Mouse (Mus musculus) hindbrain, postnatal 0 days (tissue): ENCODE results near the gene Mpg. TPM values are rescaled to one million over a fixed set of nuclear protein-coding genes. Genes with fewer than 3 reads are reported as not detected.
A peak's percentile ranks its signal among the peaks of the same experiment; 100 is the strongest.
"Not testable (repeated sequence)": the region's sequence is repeated elsewhere in the genome, so short reads cannot be mapped to it uniquely, and the experiment has no call there.

Experiments
- ATAC-seq: fragments of 200-750 bp; cut with Nextera tagmentation; 2 replicates; pipeline ENCODE4 v1.8.0; 2017; ENCODE audit warnings: mild to moderate bottlenecking, moderate TSS enrichment, moderate library complexity
- DNase-seq: peaks from one replicate; pipeline ENCODE4 v3.0.0-alpha.2; 2015; ENCODE audit warnings: low spot score
- H3K27ac ChIP-seq: fragments of 300-500 bp; sonication (generic); 2 replicates; pipeline ENCODE4 v1.5.1; 2014; ENCODE audit warnings: mild to moderate bottlenecking
- H3K27me3 ChIP-seq: fragments of 300-500 bp; sonication (generic); 2 replicates; pipeline ENCODE4 v1.6.1; 2014; ENCODE audit warnings: low read length, mixed read lengths; ENCODE audit not compliant: insufficient read depth
- H3K36me3 ChIP-seq: fragments of 300-500 bp; sonication (generic); 2 replicates; pipeline ENCODE4 v1.6.1; 2014; ENCODE audit warnings: low read length, mixed read lengths; ENCODE audit not compliant: insufficient read depth
- H3K4me1 ChIP-seq: fragments of 300-500 bp; sonication (generic); 2 replicates; pipeline ENCODE4 v1.6.1; 2014; ENCODE audit warnings: antibody characterized with exemption, low read length, mixed read lengths; ENCODE audit not compliant: insufficient read depth
- H3K4me2 ChIP-seq: fragments of 300-500 bp; sonication (generic); 2 replicates; pipeline ENCODE4 v1.6.1; 2014; ENCODE audit warnings: low read depth, mild to moderate bottlenecking, low read length, moderate library complexity, mixed read lengths
- H3K4me3 ChIP-seq: fragments of 300-500 bp; sonication (generic); 2 replicates; pipeline ENCODE4 v1.5.1; 2014; ENCODE audit warnings: low read length
- H3K9ac ChIP-seq: fragments of 300-500 bp; sonication (generic); replicated peaks from 2 replicates; pipeline ENCODE4 v1.6.1; 2014; ENCODE audit warnings: mild to moderate bottlenecking, low read length, moderate library complexity, mixed read lengths
- H3K9me3 ChIP-seq: fragments of 300-500 bp; sonication (generic); 2 replicates; pipeline ENCODE4 v1.6.1; 2016; ENCODE audit warnings: low read length, mixed read lengths
- CTCF ChIP-seq: IDR thresholded peaks from 2 replicates; pipeline ENCODE4 v1.5.1; 2016; ENCODE audit warnings: antibody characterized with exemption, control low read depth, low read depth
- WGBS: fragments of 180-500 bp; shearing (Covaris S2); extraction: QIAGEN DNeasy Blood & Tissue Kit; methylation state at CpG from one replicate; pipeline ENCODE4 v1.1.7; 2014; 5-methylcytosine and 5-hydroxymethylcytosine counted together
- polyA plus RNA-seq: library from polyadenylated mRNA; unstranded; fragments of >200 nt; fragmentation: Nextera tagmentation; extraction: Ambion mirVana; gene quantifications from 2 replicates; pipeline ENCODE4 v1.2.1, GENCODE M21; 2015
- total RNA-seq: library from RNA; depleted of rRNA; stranded (reverse); fragments of >200 nt; gene quantifications from 2 replicates; pipeline ENCODE4 v1.2.3, GENCODE M21; 2014

Mpg gene
- total and polyA plus RNA-seq, 2 experiments from 2014 or later: 27.7 to 30.0 TPM

DNA sequence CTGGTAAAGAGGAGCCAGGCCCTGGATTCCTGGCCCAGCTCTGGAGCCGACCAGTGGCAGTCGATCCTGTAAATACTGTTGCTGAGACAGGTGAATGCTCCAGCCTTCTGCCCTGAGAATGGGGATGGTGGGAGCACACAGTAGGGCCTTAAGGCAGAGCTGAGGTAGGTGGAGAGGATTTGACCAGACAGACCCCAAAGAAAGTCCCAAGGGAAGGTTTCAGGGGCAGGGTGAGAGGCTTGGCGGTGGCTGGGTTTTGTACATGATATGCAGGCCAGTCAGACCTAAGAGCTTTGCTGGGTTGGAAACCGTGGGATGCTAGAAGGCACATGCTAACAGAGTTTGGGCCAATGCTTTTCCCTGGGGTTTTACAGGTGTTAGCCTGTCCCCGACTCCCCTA, 31.7 kb upstream of the Mpg start:
- no peaks in the 10 kb centered on the region for H3K27me3 ChIP-seq
- H3K4me2 ChIP-seq: no peak overlapping the region
- H3K9ac ChIP-seq: no peak overlapping the region
- H3K4me3 ChIP-seq: no peak overlapping the region
- ATAC-seq (no peak), DNase-seq (no peak)
- H3K27ac ChIP-seq: no peak overlapping the region
- 91% methylated on average over 5 of the region's 5 CpGs for WGBS
- no peaks in the 10 kb centered on the region for H3K9me3 ChIP-seq
- no peak for TF ChIP-seq CTCF
- 0 out of 2 replicates have a peak, but pooled peaks cover 4% of the 10 kb centered on the region for H3K4me1 ChIP-seq
- H3K36me3 ChIP-seq: no peaks in the 10 kb centered on the region

DNA sequence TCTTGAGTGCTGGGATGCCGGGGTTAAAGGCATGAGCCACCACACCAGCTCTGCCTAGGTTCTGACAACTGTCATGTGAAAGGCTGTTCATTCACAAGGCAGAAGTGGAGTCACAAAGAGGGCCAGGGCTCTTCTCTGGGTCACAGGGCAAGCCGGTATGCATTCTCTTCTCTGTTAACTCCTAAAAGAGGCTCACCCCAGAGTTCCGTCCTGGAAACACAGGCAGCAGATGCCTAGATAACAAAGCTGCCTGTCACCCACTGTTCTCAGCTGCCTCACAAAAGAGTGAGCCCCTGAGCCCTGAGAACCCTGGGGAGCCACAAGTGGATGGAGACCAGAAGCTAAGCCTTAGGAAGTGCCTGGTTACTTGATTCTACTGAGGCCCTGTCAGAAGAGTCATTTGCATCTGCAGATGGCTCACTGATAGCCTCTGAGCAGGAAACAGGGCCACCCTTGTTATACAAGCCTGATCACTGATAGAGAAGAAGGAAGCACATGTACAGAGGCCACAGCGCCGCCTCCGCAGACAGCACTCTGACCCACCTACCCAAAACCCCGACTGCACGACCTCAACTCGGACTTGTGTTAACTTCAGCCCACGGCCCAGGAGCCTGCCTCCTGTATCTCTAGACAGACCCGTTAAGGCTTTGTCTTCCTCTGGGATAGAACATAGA, 30.3 kb upstream of the Mpg start:
- no peaks in the 10 kb centered on the region for H3K9me3 ChIP-seq
- DNase-seq: no peak
- no peak overlapping the region for H3K9ac ChIP-seq
- H3K36me3 ChIP-seq: no peaks in the 10 kb centered on the region
- no peak overlapping the region for H3K4me3 ChIP-seq
- ATAC-seq: no peak
- no peak overlapping the region for H3K4me2 ChIP-seq
- H3K4me1 ChIP-seq: no peaks in the 10 kb centered on the region
- no peaks in the 10 kb centered on the region for H3K27me3 ChIP-seq
- 26% methylated on average over 11 of the region's 11 CpGs for WGBS
- H3K27ac ChIP-seq: no peak overlapping the region
- no peak for TF ChIP-seq CTCF

- WGBS: 80% methylated on average over 6 of the region's 6 CpGs
- no peak for ATAC-seq
Observed at GRCm38 (mm10) chr11:32196727-32197126, 29.6 kb upstream of the Mpg start.

DNA sequence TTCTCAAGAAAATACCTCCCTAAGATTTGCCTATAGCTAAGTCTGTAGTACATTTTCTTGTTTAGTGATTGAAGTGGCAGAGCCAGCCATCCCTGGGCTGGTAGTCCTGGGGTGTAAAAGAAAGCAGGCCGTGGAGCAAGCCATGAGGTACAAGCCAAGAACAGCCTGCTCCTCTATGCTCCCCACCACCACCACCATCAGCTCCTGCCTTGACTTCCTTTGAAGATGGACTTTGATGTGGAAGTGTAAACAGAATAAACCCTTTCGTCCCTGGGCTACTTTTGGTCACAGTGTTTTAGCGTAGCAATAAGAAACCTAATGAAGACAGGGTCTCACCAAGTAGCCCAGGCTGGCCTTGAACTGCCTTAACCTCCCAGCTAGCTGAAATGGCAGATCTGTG, 28.5 kb upstream of the Mpg start:
- no peak for ATAC-seq
- no peaks in the 10 kb centered on the region for H3K36me3 ChIP-seq

More at GRCm38 (mm10) chr11:32196727-32197126, 29.6 kb upstream of the Mpg start:
- Histone ChIP-seq H3K9me3 (no peaks in the 10 kb centered on the region), H3K4me2 (no peak overlapping the region), H3K36me3 (no peaks in the 10 kb centered on the region), H3K4me3 (no peak overlapping the region), H3K27me3 (no peaks in the 10 kb centered on the region), H3K4me1 (no peaks in the 10 kb centered on the region), H3K27ac (no peak overlapping the region), H3K9ac (no peak overlapping the region)
- DNase-seq: no peak
- TF ChIP-seq CTCF: no peak

GRCm38 (mm10) chr11:32198256-32198955, 27.9 kb upstream of the Mpg start:
- Histone ChIP-seq H3K4me3 (no peak overlapping the region), H3K27ac (no peak overlapping the region), H3K9me3 (no peaks in the 10 kb centered on the region), H3K4me2 (no peak overlapping the region), H3K9ac (no peak overlapping the region), H3K27me3 (no peaks in the 10 kb centered on the region), H3K4me1 (no peaks in the 10 kb centered on the region), H3K36me3 (no peaks in the 10 kb centered on the region)
- 77% methylated on average over 14 of the region's 14 CpGs for WGBS
- TF ChIP-seq CTCF: no peak
- no peak for ATAC-seq
- no peak for DNase-seq

More for the DNA sequence above, 28.5 kb upstream of the Mpg start:
- H3K9ac ChIP-seq: no peak overlapping the region
- no peaks in the 10 kb centered on the region for H3K27me3 ChIP-seq
- H3K4me1 ChIP-seq: no peaks in the 10 kb centered on the region
- H3K4me2 ChIP-seq: no peak overlapping the region
- no peak for DNase-seq
- H3K27ac ChIP-seq: no peak overlapping the region
- no peaks in the 10 kb centered on the region for H3K9me3 ChIP-seq
- 68% methylated on average over 3 of the region's 3 CpGs for WGBS
- no peak overlapping the region for H3K4me3 ChIP-seq
- TF ChIP-seq CTCF: no peak

- ATAC-seq (no peak), DNase-seq (no peak)
- H3K4me3 ChIP-seq: no peak overlapping the region
- WGBS: 45% methylated on average over 6 of the region's 6 CpGs
- H3K36me3 ChIP-seq: no peaks in the 10 kb centered on the region
- no peak overlapping the region for H3K9ac ChIP-seq
- H3K27me3 ChIP-seq: no peaks in the 10 kb centered on the region
- H3K4me1 ChIP-seq: no peaks in the 10 kb centered on the region
- H3K4me2 ChIP-seq: no peak overlapping the region
- TF ChIP-seq CTCF: no peak
- no peak overlapping the region for H3K27ac ChIP-seq
- no peaks in the 10 kb centered on the region for H3K9me3 ChIP-seq
Observed at GRCm38 (mm10) chr11:32199230-32199629, 27.1 kb upstream of the Mpg start.

- DNase-seq (no peak), ATAC-seq (no peak)
- no peak within 1 kb of the TSS for H3K4me3 ChIP-seq
- 0 out of 2 replicates have a peak, but pooled peaks have one; percentile 5 for TF ChIP-seq CTCF
- H3K36me3 ChIP-seq: no peaks in the 10 kb centered on the region
- no peak within 1 kb of the TSS for H3K4me2 ChIP-seq
- no peak within 1 kb of the TSS for H3K9ac ChIP-seq
- WGBS: 80% methylated on average over 10 of the region's 10 CpGs
- H3K9me3 ChIP-seq: no peaks in the 10 kb centered on the region
- no peaks in the 10 kb centered on the region for H3K27me3 ChIP-seq
- H3K27ac ChIP-seq: no peak within 1 kb of the TSS
- no peaks in the 10 kb centered on the region for H3K4me1 ChIP-seq
Observed at GRCm38 (mm10) chr11:32200075-32200601, 26.2 kb upstream of the Mpg start, which contains the start of gene Il9r. Gene Il9r (minus strand): TSS chr11:32200279.

GRCm38 (mm10) chr11:32200992-32201391, 25.3 kb upstream of the Mpg start:
- not testable (repeated sequence) for H3K4me2 ChIP-seq, DNase-seq, H3K9me3 ChIP-seq, ATAC-seq, H3K27ac ChIP-seq, H3K27me3 ChIP-seq, H3K4me3 ChIP-seq, H3K9ac ChIP-seq, H3K4me1 ChIP-seq, H3K36me3 ChIP-seq
- 63% methylated on average over 1 of the region's 1 CpGs for WGBS
